Mouse (Mus musculus): Measurements from ENCODE around the gene Gm45261.

The Gm45261 gene

GRCm38 (mm10) chr1:80461348-80461747 is at the start of gene Gm45261:
Gene Gm45261 (minus strand): TSS chr1:80461448.
- no peak for DNase-seq

- DNase-seq = no peak
These were observed 43.5 kb upstream of the Gm45261 start for GRCm38 (mm10) chr1:80504757-80505156.

GRCm38 (mm10) chr1:80504081-80504480 is 42.8 kb upstream of the Gm45261 start:
- DNase-seq = no peak

- no peak for DNase-seq
These were observed 41.4 kb upstream of the Gm45261 start for GRCm38 (mm10) chr1:80502456-80503165.

GRCm38 (mm10) chr1:80499264-80499663 is 38.0 kb upstream of the Gm45261 start:
- DNase-seq = no peak

GRCm38 (mm10) chr1:80496360-80496759 is 35.1 kb upstream of the Gm45261 start:
- no peak for DNase-seq

GRCm38 (mm10) chr1:80483419-80483818 is 22.2 kb upstream of the Gm45261 start:
- no peak for DNase-seq

- DNase-seq = no peak
These were observed 13.7 kb upstream of the Gm45261 start for GRCm38 (mm10) chr1:80474942-80475341.

GRCm38 (mm10) chr1:80472395-80472794 is 11.1 kb upstream of the Gm45261 start:
- DNase-seq = no peak

GRCm38 (mm10) chr1:80459923-80460322 is 1.3 kb downstream of the Gm45261 start:
- no peak for DNase-seq

- DNase-seq = no peak
These were observed 1.8 kb downstream of the Gm45261 start for GRCm38 (mm10) chr1:80459477-80459876.

GRCm38 (mm10) chr1:80453971-80454370 is 7.3 kb downstream of the Gm45261 start:
- DNase-seq = no peak

GRCm38 (mm10) chr1:80451914-80452549 is 9.2 kb downstream of the Gm45261 start:
- DNase-seq = no peak

GRCm38 (mm10) chr1:80447554-80447953 is 13.7 kb downstream of the Gm45261 start:
- DNase-seq = no peak

- DNase-seq = no peak
These were observed 20.3 kb downstream of the Gm45261 start for GRCm38 (mm10) chr1:80440911-80441310.

GRCm38 (mm10) chr1:80438506-80438905 is 22.7 kb downstream of the Gm45261 start:
- DNase-seq = no peak

GRCm38 (mm10) chr1:80427946-80428345 is 33.3 kb downstream of the Gm45261 start:
- DNase-seq = no peak

GRCm38 (mm10) chr1:80427425-80427824 is 33.8 kb downstream of the Gm45261 start:
- DNase-seq = no peak

- DNase-seq = no peak
These were observed 36.6 kb downstream of the Gm45261 start for GRCm38 (mm10) chr1:80424666-80425065.

- DNase-seq = no peak
These were observed 42.8 kb downstream of the Gm45261 start for GRCm38 (mm10) chr1:80418321-80419045.

GRCm38 (mm10) chr1:80416329-80416728 is 44.9 kb downstream of the Gm45261 start:
- no peak for DNase-seq

- DNase-seq = no peak
These were observed 48.7 kb downstream of the Gm45261 start for GRCm38 (mm10) chr1:80412521-80412920.

- DNase-seq = no peak
These were observed 50.8 kb downstream of the Gm45261 start for GRCm38 (mm10) chr1:80410229-80410973.

All from liver (tissue).